ENCODE assay signal across 8 mouse cellular contexts in genomic region chr5:71094776-71095175, GRCm38 (mm10). TPM values are rescaled to one million over a fixed set of nuclear protein-coding genes. Genes with fewer than 3 reads are reported as not detected.
DNase-seq lines count a peak whose midpoint lies in the region; ATAC-seq lines count a peak whose summit lies in the region.

No protein-coding gene starts in this region.

- H3K36me3 ChIP-seq in heart, embryonic 13.5 days: no peaks in the 10 kb centered on the region
- H3K36me3 ChIP-seq in neural tube, embryonic 11.5 days (ENCODE audit: control insufficient read depth, insufficient read depth, low read length): no peaks in the 10 kb centered on the region
- H3K36me3 ChIP-seq in limb, embryonic 11.5 days (ENCODE audit: control insufficient read depth, insufficient read depth, low read length): no peaks in the 10 kb centered on the region

- peak overlapping the region; percentile 95 for H3K4me2 ChIP-seq in heart, embryonic 13.5 days
- peak overlapping the region; percentile 93 for H3K4me2 ChIP-seq in neural tube, embryonic 11.5 days (ENCODE audit: low read depth)
- H3K4me2 ChIP-seq in limb, embryonic 11.5 days (ENCODE audit: low read depth, severe bottlenecking): peak overlapping the region; percentile 93; the same call in 1 of the 2 replicates

- WGBS in heart, embryonic 13.5 days: 18% methylated on average over 10 of the region's 10 CpGs
- 30% methylated on average over 10 of the region's 10 CpGs for WGBS in neural tube, embryonic 11.5 days
- WGBS in limb, embryonic 11.5 days: 27% methylated on average over 10 of the region's 10 CpGs

- no peak overlapping the region for H3K27ac ChIP-seq in heart, embryonic 13.5 days (replicated peaks)
- H3K27ac ChIP-seq in neural tube, embryonic 11.5 days (ENCODE audit: low read depth, low read length): no peak overlapping the region
- H3K27ac ChIP-seq in limb, embryonic 11.5 days (replicated peaks; ENCODE audit: low read depth, low read length): no peak overlapping the region

- DNase-seq in heart, adult 9 months (ENCODE audit: low spot score in 2 of 2): no peak
- DNase-seq in neural tube, embryonic 11.5 days (ENCODE audit: low spot score): no peak
- DNase-seq in neural tube, embryonic 10.5 days (ENCODE audit: extremely low spot score, low spot score): no peak
- peak; percentile 20 for DNase-seq in limb, embryonic 11.5 days (ENCODE audit: low spot score)
- peak; percentile 34 for DNase-seq in telencephalon, adult 2 months (ENCODE audit: low read depth, low spot score)
- DNase-seq in spleen, postnatal 14 days (ENCODE audit: low spot score in 2 of 2): no peak
- DNase-seq in lung, postnatal 10 days: no peak

- peak overlapping the region; percentile 73 for H3K9ac ChIP-seq in heart, embryonic 13.5 days
- H3K9ac ChIP-seq in neural tube, embryonic 11.5 days (ENCODE audit: low read length): no peak overlapping the region
- no peak overlapping the region for H3K9ac ChIP-seq in limb, embryonic 11.5 days (ENCODE audit: low read length)

- H3K4me3 ChIP-seq in heart, embryonic 13.5 days: peak overlapping the region; percentile 66
- H3K4me3 ChIP-seq in neural tube, embryonic 11.5 days (ENCODE audit: low read depth, low read length): peak overlapping the region; percentile 68
- peak overlapping the region; percentile 51; the same call in 1 of the 2 replicates for H3K4me3 ChIP-seq in limb, embryonic 11.5 days (ENCODE audit: low read depth, low read length)

- peaks cover 6% of the 10 kb centered on the region; the same call in 1 of the 2 replicates for H3K4me1 ChIP-seq in heart, embryonic 13.5 days
- H3K4me1 ChIP-seq in neural tube, embryonic 11.5 days (ENCODE audit: control insufficient read depth, insufficient read depth, low read length): no peaks in the 10 kb centered on the region
- no peaks in the 10 kb centered on the region for H3K4me1 ChIP-seq in limb, embryonic 11.5 days (ENCODE audit: control insufficient read depth, insufficient read depth, low read length)

- H3K9me3 ChIP-seq in heart, embryonic 13.5 days: no peaks in the 10 kb centered on the region
- no peaks in the 10 kb centered on the region for H3K9me3 ChIP-seq in neural tube, embryonic 11.5 days (ENCODE audit: control insufficient read depth, low read length)
- H3K9me3 ChIP-seq in limb, embryonic 11.5 days (ENCODE audit: control insufficient read depth, low read length): no peaks in the 10 kb centered on the region

- ATAC-seq in heart, embryonic 13.5 days (ENCODE audit: extremely low read depth, insufficient number of reproducible peaks, low FRiP score, low TSS enrichment): no peak
- ATAC-seq in neural tube, embryonic 11.5 days (ENCODE audit: insufficient read depth, low FRiP score, low TSS enrichment): no peak
- no peak for ATAC-seq in limb, embryonic 11.5 days (ENCODE audit: insufficient number of reproducible peaks, low FRiP score, low TSS enrichment, low read depth)

- H3K27me3 ChIP-seq in heart, embryonic 13.5 days (replicated peaks): peaks cover 42% of the 10 kb centered on the region
- H3K27me3 ChIP-seq in neural tube, embryonic 11.5 days (ENCODE audit: control insufficient read depth, insufficient read depth, low read length): no peaks in the 10 kb centered on the region
- no peaks in the 10 kb centered on the region for H3K27me3 ChIP-seq in limb, embryonic 11.5 days (ENCODE audit: control insufficient read depth, insufficient read depth, low read length)

RNA-seq across cellular contexts. Expression of gene Gabra2, which starts 0.9 kb away (rescaled TPM):
- 0.95 and 1.2 TPM in 2 replicates for polyA plus RNA-seq in heart, embryonic 13.5 days (2015; fragmentation: Nextera tagmentation; extraction: Ambion mirVana)
- polyA plus RNA-seq in neural tube, embryonic 11.5 days (2014; fragmentation: Nextera tagmentation; extraction: Ambion mirVana): 2.3 TPM in 2 replicates
- polyA plus RNA-seq in limb, embryonic 11.5 days (2014; fragmentation: Nextera tagmentation; extraction: Ambion mirVana): 0.57 and 1.5 TPM in 2 replicates

Comparison
In these comparisons a context has a peak if more than half of its experiments do, and no peak if none do; other contexts are left out.
1. DNase-seq: peak in limb, embryonic 11.5 days (single experiment) and telencephalon, adult 2 months (single experiment); none in heart, adult 9 months (0 of 2), neural tube, embryonic 11.5 days (single experiment), neural tube, embryonic 10.5 days (single experiment), spleen, postnatal 14 days (0 of 2) and lung, postnatal 10 days (single experiment).
2. Peak in every context shown above with its lines, with median percentiles within 50 percentile points of each other: H3K4me2 ChIP-seq and H3K4me3 ChIP-seq.